Mouse (Mus musculus): ENCODE measurements around the gene Iffo2. TPM values are rescaled to one million over a fixed set of nuclear protein-coding genes. Genes with fewer than 3 reads are reported as not detected.
A peak's percentile ranks its signal among the peaks of the same experiment; 100 is the strongest.

Iffo2 gene
- polyA plus RNA-seq, 1 experiment from 2014 or later = 3.4 TPM

DNA sequence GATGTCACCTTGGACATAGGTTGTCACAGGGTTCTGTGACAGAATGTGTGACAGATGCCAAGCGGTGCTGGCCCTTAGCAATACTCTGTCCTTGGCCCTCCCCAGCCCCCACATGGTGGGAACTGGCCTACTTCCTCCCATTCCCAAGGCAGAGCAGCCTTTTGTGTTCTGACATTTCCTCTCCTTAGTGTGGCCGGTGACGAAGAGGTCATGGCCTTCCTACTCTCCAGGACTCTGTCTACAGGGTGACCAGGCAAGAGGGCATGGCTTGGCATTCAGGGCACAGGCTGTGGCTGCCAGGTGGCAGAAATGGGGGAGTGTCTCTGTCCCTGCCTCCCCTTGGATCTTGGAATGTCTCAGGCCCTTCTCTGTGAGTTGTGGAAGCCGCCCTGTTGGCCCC is 57.0 kb downstream of the Iffo2 start:
- no peak for TF ChIP-seq CTCF (IDR thresholded peaks at IDR 0.05; ENCODE audit: low read depth)
- Histone ChIP-seq H3K4me2 (replicated peaks; ENCODE audit: low read depth) (no peak overlapping the region), H3K4me1 (replicated peaks; ENCODE audit: control insufficient read depth, insufficient read depth, low read length) (peaks cover 4% of the 10 kb centered on the region; the same call in 1 of the 2 replicates), H3K4me3 (ENCODE audit: low read depth, low read length) (no peak overlapping the region), H3K9ac (ENCODE audit: low read depth, low read length) (no peak overlapping the region), H3K27ac (ENCODE audit: low read depth, low read length) (no peak overlapping the region), H3K36me3 (ENCODE audit: control insufficient read depth, insufficient read depth) (no peaks in the 10 kb centered on the region), H3K9me3 (ENCODE audit: control insufficient read depth) (no peaks in the 10 kb centered on the region), H3K27me3 (replicated peaks; ENCODE audit: control insufficient read depth, insufficient read depth, low read length) (no peaks in the 10 kb centered on the region)
- WGBS = 82% methylated on average over 4 of the region's 4 CpGs
- no peak for ATAC-seq

DNA sequence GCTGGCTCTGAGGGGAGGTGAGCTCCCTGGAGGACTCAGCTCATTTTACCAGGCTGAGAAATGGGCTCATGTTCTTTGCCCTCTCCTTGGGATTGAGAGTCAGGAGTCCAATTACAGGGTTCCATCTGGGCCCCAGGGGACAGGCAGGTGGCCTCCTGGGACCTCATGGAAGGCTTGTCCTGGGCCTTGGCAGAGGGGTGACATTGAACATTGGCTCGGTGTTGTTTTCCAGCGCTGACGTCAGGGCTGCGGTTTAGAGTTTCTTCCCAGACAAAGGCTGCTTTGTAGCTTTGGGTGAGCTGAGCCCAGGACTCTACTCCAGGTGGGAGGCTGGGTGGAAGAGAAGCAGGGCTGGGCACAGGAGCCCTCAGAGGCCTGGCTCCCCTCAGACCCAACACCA is 57.4 kb downstream of the Iffo2 start:
- TF ChIP-seq CTCF (IDR thresholded peaks at IDR 0.05; ENCODE audit: low read depth) = no peak
- peaks cover 4% of the 10 kb centered on the region; the same call in 1 of the 2 replicates for H3K4me1 ChIP-seq (replicated peaks; ENCODE audit: control insufficient read depth, insufficient read depth, low read length)
- WGBS = 71% methylated on average over 4 of the region's 4 CpGs
- H3K4me3 ChIP-seq (ENCODE audit: low read depth, low read length) = no peak overlapping the region
- no peak overlapping the region for H3K27ac ChIP-seq (ENCODE audit: low read depth, low read length)
- H3K9ac ChIP-seq (ENCODE audit: low read depth, low read length) = no peak overlapping the region
- H3K36me3 ChIP-seq (ENCODE audit: control insufficient read depth, insufficient read depth) = no peaks in the 10 kb centered on the region
- H3K9me3 ChIP-seq (ENCODE audit: control insufficient read depth) = no peaks in the 10 kb centered on the region
- no peak overlapping the region for H3K4me2 ChIP-seq (replicated peaks; ENCODE audit: low read depth)
- ATAC-seq = 0 out of 2 replicates have a peak, but pooled peaks have one; percentile 23
- H3K27me3 ChIP-seq (replicated peaks; ENCODE audit: control insufficient read depth, insufficient read depth, low read length) = no peaks in the 10 kb centered on the region

DNA sequence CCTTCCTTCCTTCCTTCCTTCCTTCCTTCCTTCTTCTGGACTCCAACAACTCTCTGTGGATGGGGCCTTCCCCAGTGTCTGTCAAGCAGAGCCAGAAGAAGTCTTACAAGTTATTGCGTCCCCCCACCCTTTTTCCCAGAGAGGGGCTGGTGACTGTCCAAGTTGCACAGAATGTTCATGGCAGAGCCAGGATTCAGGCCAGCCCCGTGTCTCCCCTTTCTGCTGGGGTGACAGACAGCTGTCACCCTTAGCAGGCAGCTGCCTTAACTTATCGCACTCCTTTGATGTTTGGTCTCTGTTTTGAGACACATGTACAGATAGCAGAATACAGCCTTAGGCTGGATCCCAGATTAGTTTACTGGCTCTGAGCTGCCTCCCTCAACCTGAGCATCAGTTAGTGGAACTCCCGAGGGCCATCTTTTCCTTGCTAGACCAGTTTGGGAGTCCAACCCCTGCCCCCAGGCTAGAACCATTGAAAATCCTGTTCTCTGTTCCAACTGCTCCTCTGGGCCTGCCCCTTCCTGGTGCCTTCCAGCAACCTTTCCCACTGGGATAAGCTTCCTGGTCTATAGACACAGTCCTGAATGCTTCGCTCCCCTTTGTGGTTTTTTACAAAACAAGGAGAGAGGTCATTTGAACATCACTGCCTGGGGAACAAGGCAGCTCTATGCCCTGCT is 59.1 kb downstream of the Iffo2 start:
- Histone ChIP-seq H3K4me3 (ENCODE audit: low read depth, low read length) (no peak overlapping the region), H3K27me3 (replicated peaks; ENCODE audit: control insufficient read depth, insufficient read depth, low read length) (no peaks in the 10 kb centered on the region), H3K9me3 (ENCODE audit: control insufficient read depth) (no peaks in the 10 kb centered on the region), H3K27ac (ENCODE audit: low read depth, low read length) (no peak overlapping the region), H3K36me3 (ENCODE audit: control insufficient read depth, insufficient read depth) (no peaks in the 10 kb centered on the region), H3K4me2 (replicated peaks; ENCODE audit: low read depth) (no peak overlapping the region), H3K4me1 (replicated peaks; ENCODE audit: control insufficient read depth, insufficient read depth, low read length) (peaks cover 4% of the 10 kb centered on the region; the same call in 1 of the 2 replicates), H3K9ac (ENCODE audit: low read depth, low read length) (no peak overlapping the region)
- no peak for TF ChIP-seq CTCF (IDR thresholded peaks at IDR 0.05; ENCODE audit: low read depth)
- ATAC-seq = no peak
- WGBS = 75% methylated on average over 5 of the region's 5 CpGs

DNA sequence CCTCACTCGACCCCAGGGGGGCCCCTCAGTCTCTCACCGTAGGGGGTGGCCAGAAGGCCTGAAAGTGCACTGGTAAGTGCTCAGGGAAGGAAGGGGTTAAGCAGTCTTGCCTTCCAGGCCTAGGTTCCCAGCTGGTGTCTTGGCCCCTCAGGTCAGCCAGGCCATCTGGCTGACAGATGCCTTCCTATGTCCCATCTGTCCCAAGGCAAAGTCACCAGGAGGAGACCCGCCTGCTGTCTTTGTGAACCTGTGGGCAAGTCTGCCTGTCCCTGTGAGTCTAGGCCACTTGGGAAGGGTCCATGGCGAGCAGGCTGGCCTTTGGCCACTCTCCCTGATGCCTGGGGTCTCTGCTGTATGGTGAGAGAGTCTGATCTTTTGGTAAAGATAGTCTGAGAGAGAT is 60.1 kb downstream of the Iffo2 start:
- peaks cover 4% of the 10 kb centered on the region; the same call in 1 of the 2 replicates for H3K4me1 ChIP-seq (replicated peaks; ENCODE audit: control insufficient read depth, insufficient read depth, low read length)
- WGBS = 53% methylated on average over 4 of the region's 4 CpGs
- H3K9me3 ChIP-seq (ENCODE audit: control insufficient read depth) = no peaks in the 10 kb centered on the region
- no peak overlapping the region for H3K4me3 ChIP-seq (ENCODE audit: low read depth, low read length)
- no peaks in the 10 kb centered on the region for H3K27me3 ChIP-seq (replicated peaks; ENCODE audit: control insufficient read depth, insufficient read depth, low read length)
- H3K4me2 ChIP-seq (replicated peaks; ENCODE audit: low read depth) = no peak overlapping the region
- no peak for TF ChIP-seq CTCF (IDR thresholded peaks at IDR 0.05; ENCODE audit: low read depth)
- no peak overlapping the region for H3K9ac ChIP-seq (ENCODE audit: low read depth, low read length)
- no peaks in the 10 kb centered on the region for H3K36me3 ChIP-seq (ENCODE audit: control insufficient read depth, insufficient read depth)
- no peak overlapping the region for H3K27ac ChIP-seq (ENCODE audit: low read depth, low read length)
- no peak for ATAC-seq

DNA sequence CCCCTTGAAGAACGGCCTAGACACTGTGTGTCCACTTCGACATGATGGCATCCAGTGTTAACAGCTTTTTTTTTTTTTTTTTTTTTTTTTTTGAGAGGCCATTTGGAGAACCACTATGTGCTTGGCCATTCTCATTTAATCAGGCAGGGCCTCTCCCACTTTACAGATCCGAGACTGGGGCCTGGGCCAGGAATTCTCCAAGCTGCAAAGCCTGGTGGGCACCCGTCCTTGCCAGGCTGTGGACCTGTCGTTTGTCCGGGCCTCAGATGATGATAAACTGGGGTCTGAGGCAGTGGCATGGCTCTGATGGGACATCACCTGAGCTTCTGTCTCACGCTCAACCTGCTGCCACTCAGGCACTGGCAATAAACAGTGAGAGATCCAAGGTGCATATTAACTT is 62.5 kb downstream of the Iffo2 start:
- Histone ChIP-seq H3K27me3 (replicated peaks; ENCODE audit: control insufficient read depth, insufficient read depth, low read length) (no peaks in the 10 kb centered on the region; the same call in 1 of the 2 replicates), H3K4me2 (replicated peaks; ENCODE audit: low read depth) (no peak overlapping the region), H3K9me3 (ENCODE audit: control insufficient read depth) (no peaks in the 10 kb centered on the region), H3K9ac (ENCODE audit: low read depth, low read length) (no peak overlapping the region), H3K4me1 (replicated peaks; ENCODE audit: control insufficient read depth, insufficient read depth, low read length) (no peaks in the 10 kb centered on the region; the same call in 1 of the 2 replicates), H3K4me3 (ENCODE audit: low read depth, low read length) (no peak overlapping the region), H3K27ac (ENCODE audit: low read depth, low read length) (no peak overlapping the region), H3K36me3 (ENCODE audit: control insufficient read depth, insufficient read depth) (no peaks in the 10 kb centered on the region)
- WGBS = 70% methylated on average over 7 of the region's 7 CpGs
- ATAC-seq = no peak
- TF ChIP-seq CTCF (IDR thresholded peaks at IDR 0.05; ENCODE audit: low read depth) = no peak

DNA sequence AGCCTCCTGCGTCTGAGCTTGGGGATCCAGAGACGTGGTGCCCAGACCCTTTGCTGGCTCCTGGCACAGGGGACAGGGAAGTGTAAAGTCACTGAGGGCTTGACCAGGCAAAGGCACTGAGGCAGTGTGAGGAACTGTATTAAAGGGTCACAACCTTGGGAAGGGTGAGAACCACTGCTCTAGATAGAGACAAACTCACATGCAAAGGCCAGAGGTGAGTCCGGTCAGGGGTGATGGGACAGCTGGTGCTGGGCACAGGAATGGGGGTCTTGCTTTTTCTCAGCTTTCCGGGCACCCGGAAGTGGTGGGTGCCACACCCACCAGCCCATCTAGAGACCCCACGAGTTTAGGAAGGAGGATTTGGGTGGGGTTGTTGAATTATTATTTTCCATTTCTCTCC is 63.0 kb downstream of the Iffo2 start:
- no peaks in the 10 kb centered on the region for H3K36me3 ChIP-seq (ENCODE audit: control insufficient read depth, insufficient read depth)
- no peaks in the 10 kb centered on the region for H3K9me3 ChIP-seq (ENCODE audit: control insufficient read depth)
- H3K4me1 ChIP-seq (replicated peaks; ENCODE audit: control insufficient read depth, insufficient read depth, low read length) = no peaks in the 10 kb centered on the region; the same call in 1 of the 2 replicates
- no peak for TF ChIP-seq CTCF (IDR thresholded peaks at IDR 0.05; ENCODE audit: low read depth)
- no peak overlapping the region for H3K4me3 ChIP-seq (ENCODE audit: low read depth, low read length)
- no peak overlapping the region for H3K4me2 ChIP-seq (replicated peaks; ENCODE audit: low read depth)
- no peak for ATAC-seq
- no peak overlapping the region for H3K27ac ChIP-seq (ENCODE audit: low read depth, low read length)
- no peaks in the 10 kb centered on the region; the same call in 1 of the 2 replicates for H3K27me3 ChIP-seq (replicated peaks; ENCODE audit: control insufficient read depth, insufficient read depth, low read length)
- H3K9ac ChIP-seq (ENCODE audit: low read depth, low read length) = no peak overlapping the region
- WGBS = 63% methylated on average over 6 of the region's 6 CpGs
